Mouse (Mus musculus) limb, embryonic 15.5 days (tissue): ENCODE measurements around the gene Ang. TPM values are rescaled to one million over a fixed set of nuclear protein-coding genes. Genes with fewer than 3 reads are reported as not detected.
A peak's percentile ranks its signal among the peaks of the same experiment; 100 is the strongest.

ENCODE experiments used
- ATAC-seq: fragments of 200-750 bp; cut with Nextera tagmentation; 2 replicates; pipeline ENCODE4 v1.8.0; 2017; ENCODE audit warnings: low read depth, moderate TSS enrichment; ENCODE audit not compliant: insufficient number of reproducible peaks, low FRiP score, low TSS enrichment
- H3K27ac ChIP-seq: fragments of 300-500 bp; sonication (generic); 2 replicates; pipeline ENCODE4 v1.5.1; 2015; ENCODE audit warnings: moderate library complexity, mild to moderate bottlenecking, inconsistent platforms
- H3K27me3 ChIP-seq: fragments of 300-500 bp; sonication (generic); 2 replicates; pipeline ENCODE4 v1.6.1; 2015; ENCODE audit warnings: inconsistent platforms
- H3K36me3 ChIP-seq: fragments of 300-500 bp; sonication (generic); 2 replicates; pipeline ENCODE4 v1.6.1; 2015; ENCODE audit warnings: inconsistent platforms
- H3K4me1 ChIP-seq: fragments of 300-500 bp; sonication (generic); 2 replicates; pipeline ENCODE4 v1.6.1; 2015; ENCODE audit warnings: inconsistent platforms
- H3K4me2 ChIP-seq: fragments of 300-500 bp; sonication (generic); 2 replicates; pipeline ENCODE4 v1.6.1; 2015; ENCODE audit warnings: mild to moderate bottlenecking, inconsistent platforms
- H3K4me3 ChIP-seq: fragments of 300-500 bp; sonication (generic); 2 replicates; pipeline ENCODE4 v1.5.1; 2015; ENCODE audit warnings: mild to moderate bottlenecking, inconsistent platforms
- H3K9ac ChIP-seq: fragments of 300-500 bp; sonication (generic); 2 replicates; pipeline ENCODE4 v1.6.1; 2015; ENCODE audit warnings: inconsistent platforms
- H3K9me3 ChIP-seq: fragments of 300-500 bp; sonication (generic); 2 replicates; pipeline ENCODE4 v1.6.1; 2016; ENCODE audit warnings: inconsistent platforms
- WGBS: fragments of 180-500 bp; shearing (Covaris S2); methylation state at CpG from one replicate; pipeline ENCODE4 v1.1.7; 2015; 5-methylcytosine and 5-hydroxymethylcytosine counted together
- polyA plus RNA-seq: library from polyadenylated mRNA; unstranded; fragments of >200 nt; fragmentation: Nextera tagmentation; extraction: Ambion mirVana; gene quantifications from 2 replicates; pipeline ENCODE4 v1.2.1, GENCODE M21; 2015

Gene Ang
- polyA plus RNA-seq, 1 experiment from 2014 or later, result 10.1 TPM

- Histone ChIP-seq H3K4me3 (no peak overlapping the region), H3K9ac (no peak overlapping the region), H3K4me1 (no peaks in the 10 kb centered on the region), H3K4me2 (no peak overlapping the region), H3K9me3 (no peaks in the 10 kb centered on the region), H3K27me3 (no peaks in the 10 kb centered on the region), H3K27ac (no peak overlapping the region), H3K36me3 (no peaks in the 10 kb centered on the region)
- ATAC-seq, result no peak
Measured at GRCm38 (mm10) chr14:51106449-51106967, 15.6 kb downstream of the Ang start.

GRCm38 (mm10) chr14:51111966-51112365 is 21.0 kb downstream of the Ang start:
- H3K4me1 ChIP-seq, result no peaks in the 10 kb centered on the region
- no peak overlapping the region for H3K9ac ChIP-seq
- no peaks in the 10 kb centered on the region for H3K9me3 ChIP-seq
- H3K4me3 ChIP-seq, result no peak overlapping the region
- 35% methylated on average over 3 of the region's 3 CpGs for WGBS
- no peaks in the 10 kb centered on the region for H3K36me3 ChIP-seq
- H3K27ac ChIP-seq, result no peak overlapping the region
- no peaks in the 10 kb centered on the region for H3K27me3 ChIP-seq
- peak; percentile 63; the same call in 1 of the 2 replicates for ATAC-seq
- H3K4me2 ChIP-seq, result no peak overlapping the region

- Histone ChIP-seq H3K27me3 (no peaks in the 10 kb centered on the region), H3K4me3 (no peak overlapping the region), H3K4me2 (no peak overlapping the region), H3K4me1 (no peaks in the 10 kb centered on the region), H3K9ac (no peak overlapping the region), H3K9me3 (no peaks in the 10 kb centered on the region), H3K36me3 (no peaks in the 10 kb centered on the region), H3K27ac (no peak overlapping the region)
- ATAC-seq, result no peak
- WGBS, result 42% methylated on average over 9 of the region's 9 CpGs
Measured at GRCm38 (mm10) chr14:51113476-51113875, 22.5 kb downstream of the Ang start.

- ATAC-seq, result no peak
- H3K4me1 ChIP-seq, result no peaks in the 10 kb centered on the region
- 44% methylated on average over 12 of the region's 12 CpGs for WGBS
- no peak within 1 kb of the TSS for H3K9ac ChIP-seq
- no peaks in the 10 kb centered on the region for H3K27me3 ChIP-seq
- no peaks in the 10 kb centered on the region for H3K9me3 ChIP-seq
- H3K4me3 ChIP-seq, result no peak within 1 kb of the TSS
- no peak within 1 kb of the TSS for H3K27ac ChIP-seq
- no peaks in the 10 kb centered on the region for H3K36me3 ChIP-seq
- no peak within 1 kb of the TSS for H3K4me2 ChIP-seq
Measured at GRCm38 (mm10) chr14:51113916-51114560, 23.1 kb downstream of the Ang start, which contains the start of gene Eddm3b. Eddm3b (plus strand) TSS chr14:51114426.

- Histone ChIP-seq H3K4me3 (no peak overlapping the region), H3K27ac (no peak overlapping the region), H3K4me1 (no peaks in the 10 kb centered on the region), H3K9me3 (no peaks in the 10 kb centered on the region), H3K4me2 (no peak overlapping the region), H3K27me3 (no peaks in the 10 kb centered on the region), H3K36me3 (no peaks in the 10 kb centered on the region), H3K9ac (no peak overlapping the region)
- ATAC-seq, result no peak
- 83% methylated on average over 6 of the region's 6 CpGs for WGBS
Measured at GRCm38 (mm10) chr14:51125684-51126083, 34.7 kb downstream of the Ang start.

GRCm38 (mm10) chr14:51127648-51128258 is 36.8 kb downstream of the Ang start:
- ATAC-seq, result no peak; the same call in 1 of the 2 replicates
- H3K9me3 ChIP-seq, result no peaks in the 10 kb centered on the region
- no peak overlapping the region for H3K9ac ChIP-seq
- H3K4me1 ChIP-seq, result no peaks in the 10 kb centered on the region
- no peaks in the 10 kb centered on the region for H3K36me3 ChIP-seq
- no peaks in the 10 kb centered on the region for H3K27me3 ChIP-seq
- no peak overlapping the region for H3K27ac ChIP-seq
- no peak overlapping the region for H3K4me2 ChIP-seq
- no peak overlapping the region for H3K4me3 ChIP-seq
- 64% methylated on average over 2 of the region's 2 CpGs for WGBS

GRCm38 (mm10) chr14:51128775-51129623 is 38.0 kb downstream of the Ang start:
- Histone ChIP-seq H3K27me3 (no peaks in the 10 kb centered on the region), H3K9ac (no peak overlapping the region), H3K36me3 (no peaks in the 10 kb centered on the region), H3K27ac (no peak overlapping the region), H3K4me3 (no peak overlapping the region), H3K9me3 (no peaks in the 10 kb centered on the region), H3K4me1 (no peaks in the 10 kb centered on the region), H3K4me2 (no peak overlapping the region)
- ATAC-seq, result no peak
- 77% methylated on average over 9 of the region's 9 CpGs for WGBS

- Histone ChIP-seq H3K9ac (no peak overlapping the region), H3K27ac (no peak overlapping the region), H3K4me2 (no peak overlapping the region), H3K4me1 (no peaks in the 10 kb centered on the region), H3K4me3 (no peak overlapping the region), H3K36me3 (no peaks in the 10 kb centered on the region), H3K9me3 (no peaks in the 10 kb centered on the region), H3K27me3 (no peaks in the 10 kb centered on the region)
- no peak for ATAC-seq
- WGBS, result 56% methylated on average over 4 of the region's 4 CpGs
Measured at GRCm38 (mm10) chr14:51129624-51129975, 38.6 kb downstream of the Ang start.

GRCm38 (mm10) chr14:51130315-51130940 is 39.5 kb downstream of the Ang start:
- H3K27ac ChIP-seq, result no peak overlapping the region
- no peaks in the 10 kb centered on the region for H3K27me3 ChIP-seq
- no peak overlapping the region for H3K4me3 ChIP-seq
- ATAC-seq, result no peak
- WGBS, result 82% methylated on average over 9 of the region's 9 CpGs
- H3K36me3 ChIP-seq, result no peaks in the 10 kb centered on the region
- H3K4me1 ChIP-seq, result no peaks in the 10 kb centered on the region
- H3K9me3 ChIP-seq, result no peaks in the 10 kb centered on the region
- no peak overlapping the region for H3K9ac ChIP-seq
- H3K4me2 ChIP-seq, result no peak overlapping the region

GRCm38 (mm10) chr14:51131086-51131815 is 40.3 kb downstream of the Ang start:
- 79% methylated on average over 7 of the region's 7 CpGs for WGBS

GRCm38 (mm10) chr14:51132372-51132771 is 41.4 kb downstream of the Ang start:
- Histone ChIP-seq H3K36me3 (no peaks in the 10 kb centered on the region), H3K27ac (no peak overlapping the region), H3K4me3 (no peak overlapping the region), H3K9ac (no peak overlapping the region), H3K4me1 (no peaks in the 10 kb centered on the region), H3K27me3 (no peaks in the 10 kb centered on the region), H3K4me2 (no peak overlapping the region), H3K9me3 (no peaks in the 10 kb centered on the region)
- ATAC-seq, result no peak
- 87% methylated on average over 4 of the region's 4 CpGs for WGBS

More at GRCm38 (mm10) chr14:51131086-51131815, 40.3 kb downstream of the Ang start:
- Histone ChIP-seq H3K36me3 (no peaks in the 10 kb centered on the region), H3K9me3 (no peaks in the 10 kb centered on the region), H3K9ac (no peak overlapping the region), H3K4me1 (no peaks in the 10 kb centered on the region), H3K4me3 (no peak overlapping the region), H3K4me2 (no peak overlapping the region), H3K27ac (no peak overlapping the region), H3K27me3 (no peaks in the 10 kb centered on the region)
- ATAC-seq, result no peak
